In genomic region chr10:69351071-69351841, GRCm38 (mm10) we compare ENCODE assay signal across 8 mouse cellular contexts. TPM values are rescaled to one million over a fixed set of nuclear protein-coding genes. Genes with fewer than 3 reads are reported as not detected.
DNase-seq lines count a peak whose midpoint lies in the region; ATAC-seq lines count a peak whose summit lies in the region.

No protein-coding gene starts in this region.

- 18% methylated on average over 12 of the region's 12 CpGs for WGBS in forebrain, embryonic 13.5 days
- WGBS in midbrain, embryonic 14.5 days: 27% methylated on average over 12 of the region's 12 CpGs

- H3K36me3 ChIP-seq in forebrain, embryonic 13.5 days (ENCODE audit: poor library complexity, severe bottlenecking): peaks cover 42% of the 10 kb centered on the region
- H3K36me3 ChIP-seq in midbrain, embryonic 14.5 days (ENCODE audit: control insufficient read depth, insufficient read depth, low read length): 0 out of 2 replicates have a peak, but pooled peaks cover 5% of the 10 kb centered on the region

- H3K4me1 ChIP-seq in forebrain, embryonic 13.5 days: peaks cover 41% of the 10 kb centered on the region
- H3K4me1 ChIP-seq in midbrain, embryonic 14.5 days (ENCODE audit: control insufficient read depth, insufficient read depth, low read length): peaks cover 11% of the 10 kb centered on the region; the same call in 1 of the 2 replicates

- H3K4me2 ChIP-seq in forebrain, embryonic 13.5 days: peak overlapping the region; percentile 80
- peak overlapping the region; percentile 96 for H3K4me2 ChIP-seq in midbrain, embryonic 14.5 days (ENCODE audit: low read length)

- no peak overlapping the region for H3K27ac ChIP-seq in forebrain, embryonic 13.5 days
- H3K27ac ChIP-seq in midbrain, embryonic 14.5 days (replicated peaks; ENCODE audit: low read depth, low read length): no peak overlapping the region

- peak overlapping the region; percentile 81 for H3K9ac ChIP-seq in forebrain, embryonic 13.5 days
- peak overlapping the region; percentile 52 for H3K9ac ChIP-seq in midbrain, embryonic 14.5 days (replicated peaks; ENCODE audit: low read length)

- H3K27me3 ChIP-seq in forebrain, embryonic 13.5 days: no peaks in the 10 kb centered on the region
- no peaks in the 10 kb centered on the region for H3K27me3 ChIP-seq in midbrain, embryonic 14.5 days (ENCODE audit: control insufficient read depth, insufficient read depth, low read length)

- no peak for ATAC-seq in forebrain, embryonic 13.5 days
- no peak for ATAC-seq in midbrain, embryonic 14.5 days (ENCODE audit: low FRiP score, low TSS enrichment)

- H3K9me3 ChIP-seq in forebrain, embryonic 13.5 days (replicated peaks): no peaks in the 10 kb centered on the region
- H3K9me3 ChIP-seq in midbrain, embryonic 14.5 days (ENCODE audit: control insufficient read depth, low read length): no peaks in the 10 kb centered on the region

- peak; percentile 43 for DNase-seq in adrenal gland, postnatal 10 days
- DNase-seq in adrenal gland, adult 18-20 months (ENCODE audit: low spot score in 2 of 2): no peak
- DNase-seq in 416B (ENCODE audit: low read depth): peak; percentile 85
- peak; percentile 60 to 74 for DNase-seq in kidney, postnatal 4 days
- DNase-seq in midbrain, embryonic 14.5 days: no peak
- no peak for DNase-seq in layer of hippocampus, postnatal 14 days (ENCODE audit: low spot score in 2 of 2)
- no peak for DNase-seq in gastrocnemius, postnatal 10 days

- peak overlapping the region; percentile 76 for H3K4me3 ChIP-seq in forebrain, embryonic 13.5 days
- peak overlapping the region; percentile 54 for H3K4me3 ChIP-seq in midbrain, embryonic 14.5 days (replicated peaks; ENCODE audit: low read depth, low read length)

RNA-seq across cellular contexts. Expression of gene Cdk1, which starts 1.5 kb away (rescaled TPM):
- total RNA-seq in adrenal gland, postnatal 10 days (2021): 10 to 100 TPM; 48.5 to 50.1 TPM
- total RNA-seq in adrenal gland, adult 18-20 months (2021): 1 to 10 TPM; 3.0 to 4.3 TPM
- polyA plus RNA-seq in forebrain, embryonic 13.5 days (2015; fragmentation: Nextera tagmentation; extraction: Ambion mirVana): 365 and 378 TPM in 2 replicates
- 60.5 and 94.2 TPM in 2 replicates for polyA plus RNA-seq in midbrain, embryonic 14.5 days (2014; fragmentation: Nextera tagmentation; extraction: Ambion mirVana)
- total RNA-seq in layer of hippocampus, postnatal 14 days (2021): 1 to 10 TPM; 2.9 to 3.4 TPM
- total RNA-seq in gastrocnemius, postnatal 10 days (2021): 10 to 100 TPM; 25.5 to 25.9 TPM

RNA-seq across cellular contexts. Expression of gene Ank3, which starts 47.3 kb away (rescaled TPM):
- total RNA-seq in adrenal gland, postnatal 10 days (2021): 10 to 100 TPM; 18.5 to 31.6 TPM
- total RNA-seq in adrenal gland, adult 18-20 months (2021): 10 to 100 TPM; 10.1 to 11.7 TPM
- polyA plus RNA-seq in forebrain, embryonic 13.5 days (2015; fragmentation: Nextera tagmentation; extraction: Ambion mirVana): 63.5 and 70.9 TPM in 2 replicates
- 139 and 150 TPM in 2 replicates for polyA plus RNA-seq in midbrain, embryonic 14.5 days (2014; fragmentation: Nextera tagmentation; extraction: Ambion mirVana)
- 100 to 1,000 TPM; 483 to 533 TPM for total RNA-seq in layer of hippocampus, postnatal 14 days (2021)
- 10 to 100 TPM; 82.7 to 83.3 TPM for total RNA-seq in gastrocnemius, postnatal 10 days (2021)

Comparison
In these comparisons a context has a peak if more than half of its experiments do, and no peak if none do; other contexts are left out.
1. DNase-seq: peak in adrenal gland, postnatal 10 days (single experiment), 416B (single experiment) and kidney, postnatal 4 days (2 of 2); none in adrenal gland, adult 18-20 months (0 of 2), midbrain, embryonic 14.5 days (single experiment), layer of hippocampus, postnatal 14 days (0 of 2) and gastrocnemius, postnatal 10 days (single experiment).
2. RNA of gene Cdk1, which starts 1.5 kb away (total RNA-seq): 48.5 to 50.1 TPM in adrenal gland, postnatal 10 days and 25.5 to 25.9 TPM in gastrocnemius, postnatal 10 days; 3.0 to 4.3 TPM in adrenal gland, adult 18-20 months and 2.9 to 3.4 TPM in layer of hippocampus, postnatal 14 days; every median in the first group is over 4 times any median in the second.
3. RNA of gene Ank3, which starts 47.3 kb away (total RNA-seq): 483 to 533 TPM in layer of hippocampus, postnatal 14 days; 82.7 to 83.3 TPM in gastrocnemius, postnatal 10 days, 18.5 to 31.6 TPM in adrenal gland, postnatal 10 days and 10.1 to 11.7 TPM in adrenal gland, adult 18-20 months; every median in the first group is over 4 times any median in the second.